Mouse (Mus musculus) intestine, embryonic 15.5 days (tissue): ENCODE data around the gene Lgals3bp. TPM values are rescaled to one million over a fixed set of nuclear protein-coding genes. Genes with fewer than 3 reads are reported as not detected.

ENCODE experiments used
- ATAC-seq: fragments of 200-750 bp; cut with Nextera tagmentation; 2 replicates; pipeline ENCODE4 v1.8.0; 2017; ENCODE audit warnings: moderate TSS enrichment, moderate library complexity
- H3K27ac ChIP-seq: fragments of 300-500 bp; sonication (generic); 2 replicates; pipeline ENCODE4 v1.5.1; 2015; ENCODE audit warnings: mild to moderate bottlenecking, inconsistent platforms
- H3K27me3 ChIP-seq: fragments of 300-500 bp; sonication (generic); replicated peaks from 2 replicates; pipeline ENCODE4 v1.6.1; 2015; ENCODE audit warnings: inconsistent platforms
- H3K36me3 ChIP-seq: fragments of 300-500 bp; sonication (generic); 2 replicates; pipeline ENCODE4 v1.6.1; 2015; ENCODE audit warnings: inconsistent platforms
- H3K4me1 ChIP-seq: fragments of 300-500 bp; sonication (generic); replicated peaks from 2 replicates; pipeline ENCODE4 v1.6.1; 2015; ENCODE audit warnings: inconsistent platforms
- H3K4me2 ChIP-seq: fragments of 300-500 bp; sonication (generic); replicated peaks from 2 replicates; pipeline ENCODE4 v1.6.1; 2015; ENCODE audit warnings: mild to moderate bottlenecking, inconsistent platforms
- H3K4me3 ChIP-seq: fragments of 300-500 bp; sonication (generic); replicated peaks from 2 replicates; pipeline ENCODE4 v1.5.1; 2015; ENCODE audit warnings: inconsistent platforms
- H3K9ac ChIP-seq: fragments of 300-500 bp; sonication (generic); 2 replicates; pipeline ENCODE4 v1.6.1; 2015; ENCODE audit warnings: inconsistent platforms
- H3K9me3 ChIP-seq: fragments of 300-500 bp; sonication (generic); 2 replicates; pipeline ENCODE4 v1.6.1; 2016; ENCODE audit warnings: inconsistent platforms
- WGBS: fragments of 180-500 bp; shearing (Covaris S2); methylation state at CpG from one replicate; pipeline ENCODE4 v1.1.7; 2015; 5-methylcytosine and 5-hydroxymethylcytosine counted together
- polyA plus RNA-seq: library from polyadenylated mRNA; unstranded; fragments of >200 nt; fragmentation: Nextera tagmentation; extraction: Ambion mirVana; gene quantifications from 2 replicates; pipeline ENCODE4 v1.2.1, GENCODE M21; 2015

The Lgals3bp gene
- polyA plus RNA-seq, 1 experiment from 2014 or later = 153 TPM

DNA sequence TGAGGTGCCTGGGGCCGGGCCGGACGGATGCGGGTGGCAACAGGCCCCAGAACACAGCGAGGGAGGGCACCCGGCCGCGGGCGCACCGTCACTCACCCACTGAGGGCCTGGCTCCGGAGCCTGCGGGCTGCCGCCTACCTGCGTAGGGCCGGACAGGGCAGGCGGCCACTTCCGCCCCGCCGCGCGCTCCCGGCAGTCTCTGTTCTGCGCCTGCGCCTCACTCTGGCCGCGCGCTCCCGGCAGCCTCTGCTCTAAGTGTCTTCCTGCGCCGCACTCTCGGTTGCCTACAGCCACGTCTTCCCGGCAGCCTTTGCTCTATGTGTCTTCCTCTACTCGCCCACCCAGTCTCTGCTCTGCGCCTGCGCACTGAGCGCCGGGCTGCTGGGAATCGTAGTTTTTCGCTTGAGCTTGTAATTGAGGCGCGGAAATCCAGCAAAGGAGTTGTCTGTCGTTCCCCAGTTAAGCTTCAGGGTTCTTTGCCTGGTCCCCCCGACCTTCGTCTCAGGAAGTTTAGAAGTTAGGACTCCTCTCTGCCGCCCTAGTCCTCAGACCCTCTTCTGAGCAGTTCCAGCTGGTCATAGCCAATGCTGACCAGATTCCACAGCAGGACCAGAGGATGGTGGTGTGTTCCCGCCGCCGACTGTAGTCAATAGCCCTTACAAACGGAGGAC is 17.1 kb upstream of the Lgals3bp start, which contains the start of gene Cant1:
Gene Cant1 (minus strand): TSS at position 253 of the 671 bp plus-strand sequence.
- peak within 1 kb of the TSS; percentile 98 for H3K9ac ChIP-seq
- ATAC-seq = peak; percentile 92
- peaks cover 15% of the 10 kb centered on the region; the same call in 1 of the 2 replicates for H3K36me3 ChIP-seq
- H3K9me3 ChIP-seq = no peaks in the 10 kb centered on the region
- WGBS = under 1% methylated on average over 50 of the region's 50 CpGs
- H3K27ac ChIP-seq = peak within 1 kb of the TSS; percentile 83
- H3K4me2 ChIP-seq = peak within 1 kb of the TSS; percentile 82
- peaks cover 32% of the 10 kb centered on the region for H3K4me1 ChIP-seq
- H3K27me3 ChIP-seq = no peaks in the 10 kb centered on the region
- H3K4me3 ChIP-seq = peak within 1 kb of the TSS; percentile 90

DNA sequence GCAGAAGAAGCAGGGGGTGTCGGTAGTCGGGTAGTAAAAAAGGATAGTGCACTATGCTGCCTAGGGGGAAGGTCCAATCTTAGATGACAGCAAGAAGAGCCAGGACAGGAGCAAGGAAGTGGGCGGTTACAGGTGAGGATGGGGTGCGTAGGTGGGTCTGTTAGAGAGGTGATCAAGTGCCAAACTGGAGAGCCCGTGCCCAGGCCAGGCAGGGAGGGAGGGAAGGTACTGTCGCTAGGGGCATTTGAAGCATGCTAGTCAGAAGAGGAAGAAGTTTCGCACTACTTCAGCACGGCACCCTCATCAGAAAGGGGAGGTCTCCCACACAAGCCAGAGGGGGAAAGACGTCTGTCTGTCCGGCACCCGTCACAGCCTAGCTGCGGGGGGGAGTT is 16.5 kb upstream of the Lgals3bp start:
- Histone ChIP-seq H3K27me3 (no peaks in the 10 kb centered on the region), H3K27ac (peak overlapping the region; percentile 83), H3K9ac (peak overlapping the region; percentile 98), H3K4me3 (peak overlapping the region; percentile 90), H3K4me2 (peak overlapping the region; percentile 65), H3K36me3 (peaks cover 15% of the 10 kb centered on the region; the same call in 1 of the 2 replicates), H3K4me1 (peaks cover 27% of the 10 kb centered on the region), H3K9me3 (no peaks in the 10 kb centered on the region)
- 4% methylated on average over 12 of the region's 12 CpGs for WGBS
- peak; percentile 26 for ATAC-seq

DNA sequence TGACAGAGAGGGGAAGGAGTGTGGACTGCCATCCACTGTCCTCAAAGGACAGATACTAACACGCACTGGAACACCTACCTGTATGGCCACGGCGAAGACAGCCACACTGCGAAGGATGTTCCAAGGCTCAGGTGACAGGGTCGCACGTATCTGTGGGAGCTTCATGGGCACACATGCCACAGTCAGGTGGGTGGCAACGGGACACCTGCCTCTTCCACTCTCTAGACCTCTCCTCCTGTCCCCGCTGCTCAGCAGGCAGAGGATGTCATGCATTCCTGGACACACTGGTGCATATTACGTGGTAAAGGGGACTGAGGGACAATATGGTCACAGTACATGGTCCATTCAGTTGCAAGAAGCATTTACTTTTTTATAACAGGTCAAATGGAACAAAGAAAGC is 15.6 kb upstream of the Lgals3bp start:
- H3K27ac ChIP-seq = no peak overlapping the region; the same call in 1 of the 2 replicates
- H3K27me3 ChIP-seq = no peaks in the 10 kb centered on the region
- peak overlapping the region; percentile 65 for H3K4me2 ChIP-seq
- no peaks in the 10 kb centered on the region for H3K9me3 ChIP-seq
- H3K9ac ChIP-seq = peak overlapping the region; percentile 98; the same call in 1 of the 2 replicates
- peaks cover 31% of the 10 kb centered on the region for H3K4me1 ChIP-seq
- peak overlapping the region; percentile 90 for H3K4me3 ChIP-seq
- H3K36me3 ChIP-seq = peaks cover 15% of the 10 kb centered on the region; the same call in 1 of the 2 replicates
- ATAC-seq = no peak
- 92% methylated on average over 9 of the region's 9 CpGs for WGBS

- ATAC-seq = peak; percentile 37
- 0 out of 2 replicates have a peak overlapping the region, but pooled peaks have one; percentile 2 for H3K4me3 ChIP-seq
Observed at GRCm38 (mm10) chr11:118416046-118416445, 14.2 kb upstream of the Lgals3bp start.

DNA sequence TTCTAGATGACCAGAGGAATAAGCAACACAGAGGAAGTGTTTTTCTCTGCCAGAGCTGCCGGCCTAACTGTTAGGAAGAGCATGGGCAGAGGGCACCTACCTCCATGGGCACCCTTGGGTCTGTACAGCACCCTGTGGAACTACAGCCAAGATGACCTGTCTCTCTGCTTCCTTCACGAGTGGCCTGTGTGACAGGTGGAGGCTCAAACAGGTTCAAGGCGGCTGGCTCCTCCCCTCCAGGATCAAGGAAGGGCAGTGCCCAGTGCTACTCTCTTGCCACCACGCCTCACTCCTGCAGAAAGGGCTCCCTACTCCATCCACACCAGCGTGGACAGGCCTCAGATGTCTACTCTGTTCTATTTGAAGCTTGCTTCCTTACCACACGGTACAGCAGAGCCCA is 13.7 kb upstream of the Lgals3bp start:
- Histone ChIP-seq H3K9ac (no peak overlapping the region), H3K9me3 (no peaks in the 10 kb centered on the region), H3K4me1 (peaks cover 41% of the 10 kb centered on the region), H3K27me3 (no peaks in the 10 kb centered on the region), H3K4me2 (peak overlapping the region; percentile 65), H3K27ac (peak overlapping the region; percentile 72; the same call in 1 of the 2 replicates), H3K36me3 (peaks cover 27% of the 10 kb centered on the region), H3K4me3 (0 out of 2 replicates have a peak overlapping the region, but pooled peaks have one; percentile 2)
- WGBS = 79% methylated on average over 6 of the region's 6 CpGs
- no peak for ATAC-seq

More at GRCm38 (mm10) chr11:118416046-118416445, 14.2 kb upstream of the Lgals3bp start:
- 67% methylated on average over 7 of the region's 7 CpGs for WGBS
- H3K4me2 ChIP-seq = peak overlapping the region; percentile 65
- H3K9ac ChIP-seq = no peak overlapping the region
- no peaks in the 10 kb centered on the region for H3K27me3 ChIP-seq
- H3K27ac ChIP-seq = peak overlapping the region; percentile 72
- peaks cover 24% of the 10 kb centered on the region for H3K36me3 ChIP-seq
- H3K9me3 ChIP-seq = no peaks in the 10 kb centered on the region
- peaks cover 38% of the 10 kb centered on the region for H3K4me1 ChIP-seq

DNA sequence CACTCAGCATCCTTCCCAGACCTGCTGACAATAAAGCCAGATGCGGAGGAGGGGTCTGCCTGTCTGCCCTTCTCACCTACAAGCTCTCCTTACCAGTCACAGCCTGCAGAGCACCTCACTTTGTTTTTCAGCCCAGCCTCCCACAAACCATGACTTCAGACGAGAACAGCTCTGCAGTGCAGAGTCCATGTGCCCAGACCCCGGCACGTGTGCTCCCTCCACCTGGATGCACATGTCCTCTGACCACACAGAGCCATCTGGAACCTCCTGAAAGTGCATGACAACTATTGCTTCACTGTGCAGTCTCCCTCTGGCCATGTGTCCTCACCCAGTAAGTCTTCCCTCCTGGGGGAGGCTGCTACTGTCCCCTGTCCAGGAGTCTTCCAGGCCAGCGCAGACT is 12.4 kb upstream of the Lgals3bp start:
- ATAC-seq = no peak
- peaks cover 27% of the 10 kb centered on the region for H3K36me3 ChIP-seq
- WGBS = 86% methylated on average over 5 of the region's 5 CpGs

DNA sequence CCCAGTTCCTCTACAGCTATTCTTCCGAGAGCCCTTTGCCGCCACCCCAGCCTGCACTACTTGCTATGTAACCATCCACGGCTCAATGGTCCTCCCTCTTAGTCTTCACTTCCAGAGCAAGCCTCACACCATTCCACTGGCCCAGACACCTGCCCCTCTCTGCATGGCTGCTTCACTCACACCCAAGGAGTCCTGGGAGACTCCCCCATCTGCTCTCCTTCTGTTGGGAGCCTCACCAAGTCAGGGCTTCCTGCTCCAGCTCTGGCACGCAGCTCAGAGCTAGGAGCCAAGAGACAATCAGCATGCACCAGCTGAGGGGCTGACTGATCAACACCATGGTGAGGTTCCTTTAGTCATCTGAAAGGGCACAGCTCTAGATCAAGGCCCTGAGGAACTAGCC is 11.2 kb upstream of the Lgals3bp start:
- Histone ChIP-seq H3K4me3 (no peak overlapping the region), H3K27me3 (no peaks in the 10 kb centered on the region), H3K4me2 (no peak overlapping the region), H3K9me3 (no peaks in the 10 kb centered on the region), H3K27ac (no peak overlapping the region), H3K9ac (no peak overlapping the region), H3K4me1 (peaks cover 45% of the 10 kb centered on the region), H3K36me3 (peaks cover 28% of the 10 kb centered on the region)
- 81% methylated on average over 4 of the region's 4 CpGs for WGBS
- ATAC-seq = no peak

More for the DNA sequence above, 12.4 kb upstream of the Lgals3bp start:
- Histone ChIP-seq H3K27ac (no peak overlapping the region), H3K27me3 (no peaks in the 10 kb centered on the region), H3K9ac (no peak overlapping the region), H3K4me1 (peaks cover 43% of the 10 kb centered on the region), H3K4me2 (no peak overlapping the region), H3K9me3 (no peaks in the 10 kb centered on the region), H3K4me3 (no peak overlapping the region)

DNA sequence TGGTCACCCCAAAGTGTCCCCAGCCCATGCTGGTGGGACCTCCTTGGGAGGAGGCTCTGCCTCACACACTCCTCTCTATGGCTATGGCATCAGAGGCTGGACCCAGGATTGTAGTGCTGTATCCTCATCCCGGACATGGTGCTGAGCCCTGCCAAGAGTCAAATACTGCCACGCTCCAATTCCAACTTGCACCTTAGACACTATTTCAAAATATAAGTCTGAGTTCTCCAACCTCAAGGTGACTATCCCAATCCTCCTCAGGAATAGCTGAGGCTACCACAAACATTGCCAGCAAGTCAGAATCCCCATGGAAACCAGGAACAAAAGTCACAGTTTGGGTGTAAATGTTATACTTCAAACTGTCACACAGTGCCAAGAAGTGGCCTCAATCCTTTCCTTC is 10.7 kb upstream of the Lgals3bp start:
- Histone ChIP-seq H3K4me3 (no peak overlapping the region), H3K36me3 (peaks cover 32% of the 10 kb centered on the region), H3K4me1 (peaks cover 45% of the 10 kb centered on the region), H3K27ac (no peak overlapping the region), H3K9me3 (no peaks in the 10 kb centered on the region), H3K9ac (no peak overlapping the region), H3K27me3 (no peaks in the 10 kb centered on the region), H3K4me2 (no peak overlapping the region)
- no peak for ATAC-seq
- 81% methylated on average over 2 of the region's 2 CpGs for WGBS

DNA sequence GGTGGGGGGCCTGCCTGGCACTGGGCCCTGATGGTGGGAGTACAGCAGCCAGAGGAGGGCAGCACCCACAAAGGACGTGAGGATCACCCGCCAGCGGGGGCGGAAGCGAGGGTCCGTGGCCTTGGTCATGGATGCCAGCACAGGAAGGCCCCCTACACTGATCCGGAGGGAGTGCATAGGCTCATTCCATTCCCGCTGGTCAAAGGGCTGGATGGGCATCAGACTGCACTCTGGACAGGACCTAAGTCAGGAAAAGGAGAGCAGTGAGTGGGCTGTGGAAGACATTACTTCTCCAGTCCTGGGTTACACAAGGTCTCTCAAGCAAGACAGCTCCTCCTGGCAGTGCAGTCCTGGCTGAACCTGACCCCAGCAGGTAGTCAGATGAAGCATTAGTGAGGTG is 9.4 kb upstream of the Lgals3bp start:
- Histone ChIP-seq H3K36me3 (peaks cover 37% of the 10 kb centered on the region), H3K9me3 (no peaks in the 10 kb centered on the region), H3K4me2 (no peak overlapping the region), H3K4me3 (no peak overlapping the region), H3K27me3 (no peaks in the 10 kb centered on the region), H3K4me1 (peaks cover 46% of the 10 kb centered on the region), H3K27ac (peak overlapping the region; percentile 88), H3K9ac (peak overlapping the region; percentile 10; the same call in 1 of the 2 replicates)
- 84% methylated on average over 8 of the region's 8 CpGs for WGBS
- no peak for ATAC-seq

- Histone ChIP-seq H3K4me2 (peak overlapping the region; percentile 12; the same call in 1 of the 2 replicates), H3K4me1 (peaks cover 45% of the 10 kb centered on the region), H3K4me3 (no peak overlapping the region), H3K9me3 (no peaks in the 10 kb centered on the region), H3K27ac (peak overlapping the region; percentile 88), H3K9ac (no peak overlapping the region), H3K36me3 (peaks cover 36% of the 10 kb centered on the region), H3K27me3 (no peaks in the 10 kb centered on the region)
- peak; percentile 46 for ATAC-seq
- 70% methylated on average over 10 of the region's 10 CpGs for WGBS
Observed at GRCm38 (mm10) chr11:118410479-118410878, 8.6 kb upstream of the Lgals3bp start.

- peak; percentile 88 for ATAC-seq
Observed at GRCm38 (mm10) chr11:118410073-118410444, 8.2 kb upstream of the Lgals3bp start.

GRCm38 (mm10) chr11:118409106-118410072 is 7.5 kb upstream of the Lgals3bp start:
- H3K4me2 ChIP-seq = peak overlapping the region; percentile 35
- peaks cover 44% of the 10 kb centered on the region for H3K4me1 ChIP-seq
- peak; percentile 85 for ATAC-seq
- peak overlapping the region; percentile 88 for H3K27ac ChIP-seq
- no peaks in the 10 kb centered on the region for H3K9me3 ChIP-seq
- peaks cover 26% of the 10 kb centered on the region for H3K36me3 ChIP-seq
- H3K27me3 ChIP-seq = no peaks in the 10 kb centered on the region
- no peak overlapping the region for H3K4me3 ChIP-seq
- WGBS = 64% methylated on average over 12 of the region's 12 CpGs
- peak overlapping the region; percentile 14; the same call in 1 of the 2 replicates for H3K9ac ChIP-seq

More at GRCm38 (mm10) chr11:118410073-118410444, 8.2 kb upstream of the Lgals3bp start:
- no peaks in the 10 kb centered on the region for H3K9me3 ChIP-seq
- H3K36me3 ChIP-seq = peaks cover 33% of the 10 kb centered on the region
- peaks cover 44% of the 10 kb centered on the region for H3K4me1 ChIP-seq
- peak overlapping the region; percentile 6; the same call in 1 of the 2 replicates for H3K9ac ChIP-seq
- H3K4me2 ChIP-seq = peak overlapping the region; percentile 35; the same call in 1 of the 2 replicates
- 38% methylated on average over 1 of the region's 1 CpGs for WGBS
- H3K4me3 ChIP-seq = no peak overlapping the region
- no peaks in the 10 kb centered on the region for H3K27me3 ChIP-seq
- H3K27ac ChIP-seq = peak overlapping the region; percentile 88
